Mouse (Mus musculus) CH12.LX (cell line): ENCODE measurements around the gene Phlda1. TPM values are rescaled to one million over a fixed set of nuclear protein-coding genes. Genes with fewer than 3 reads are reported as not detected.

ENCODE experiments used
- DNase-seq: peaks from one replicate; pipeline ENCODE4 v3.0.0-alpha.2; 2013; ENCODE audit errors: extremely low read depth
- H3K27ac ChIP-seq: 2 replicates; pipeline ENCODE4 v1.5.1; 2012; ENCODE audit warnings: low read depth, mild to moderate bottlenecking, control low read depth, moderate library complexity; ENCODE audit not compliant: insufficient read depth
- H3K27me3 ChIP-seq: replicated peaks from 2 replicates; pipeline ENCODE3; 2012; ENCODE audit warnings: inconsistent platforms
- H3K36me3 ChIP-seq, 2 experiments: replicated peaks in 1 of 2; 2 replicates each; pipeline versions ENCODE3 to v1.6.1; 2012; ENCODE audit warnings: inconsistent platforms in 1 of 2, low read length in 1 of 2, mild to moderate bottlenecking in 1 of 2, mixed read lengths in 1 of 2, moderate library complexity in 1 of 2; ENCODE audit not compliant: control insufficient read depth in 1 of 2, insufficient read depth in 1 of 2
- H3K4me1 ChIP-seq, 2 experiments: 2 replicates each; pipeline ENCODE4 v1.6.1; 2012; ENCODE audit warnings: inconsistent platforms in 1 of 2, moderate library complexity in 1 of 2; ENCODE audit not compliant: insufficient read depth in 2 of 2, control insufficient read depth in 1 of 2
- H3K4me2 ChIP-seq: 2 replicates; pipeline ENCODE4 v1.6.1; 2012; ENCODE audit warnings: low read depth, mild to moderate bottlenecking, control low read depth; ENCODE audit not compliant: poor library complexity, insufficient read depth, severe bottlenecking
- H3K4me3 ChIP-seq, 3 experiments: fragments of 150-350 bp in 1 of 3; sonication (generic) in 1 of 3; replicated peaks in 1 of 3; 2 replicates each; pipeline versions ENCODE3 to v1.5.1; 2011 to 2012; ENCODE audit warnings: low read depth in 2 of 3, low read length in 2 of 3, mild to moderate bottlenecking in 2 of 3, moderate library complexity in 2 of 3, control low read depth in 1 of 3, improper control_type of control experiment in 1 of 3, inconsistent platforms in 1 of 3, mixed read lengths in 1 of 3; ENCODE audit not compliant: poor library complexity in 1 of 3
- H3K79me2 ChIP-seq: replicated peaks from 2 replicates; pipeline ENCODE4 v1.6.1; 2012; ENCODE audit warnings: mild to moderate bottlenecking, moderate library complexity; ENCODE audit not compliant: control insufficient read depth, poor library complexity, insufficient read depth, severe bottlenecking; ENCODE audit errors: extremely low read depth
- H3K9ac ChIP-seq: 2 replicates; pipeline ENCODE4 v1.6.1; 2012; ENCODE audit warnings: low read depth, mild to moderate bottlenecking, control low read depth, moderate library complexity; ENCODE audit not compliant: insufficient read depth
- H3K9me3 ChIP-seq: replicated peaks from 2 replicates; pipeline ENCODE3; 2012; ENCODE audit warnings: low read length, inconsistent platforms, mixed read lengths
- BHLHE40 ChIP-seq: IDR thresholded peaks from 2 replicates; pipeline ENCODE4 v1.6.1; 2011; ENCODE audit warnings: mild to moderate bottlenecking, low read depth, low read length, improper control_type of control experiment
- CHD1 ChIP-seq: IDR thresholded peaks from 2 replicates; pipeline ENCODE4 v1.6.1; 2012; ENCODE audit warnings: low read depth, low read length, improper control_type of control experiment, inconsistent platforms
- CTCF ChIP-seq, 2 experiments: IDR thresholded peaks in 1 of 2; conservative IDR thresholded peaks in 1 of 2; 2 replicates each; pipeline ENCODE4 v1.5.1; 2011 to 2012; ENCODE audit warnings: low read depth in 2 of 2, low read length in 2 of 2, improper control_type of control experiment in 1 of 2, inconsistent platforms in 1 of 2, mild to moderate bottlenecking in 1 of 2, moderate library complexity in 1 of 2
- E2F4 ChIP-seq: IDR thresholded peaks from 2 replicates; pipeline ENCODE4 v1.6.1; 2011; ENCODE audit warnings: low read depth, low read length, improper control_type of control experiment; ENCODE audit not compliant: insufficient replicate concordance
- ELF1 ChIP-seq: IDR thresholded peaks from 2 replicates; pipeline ENCODE4 v1.6.1; 2014; ENCODE audit warnings: low read depth, mild to moderate bottlenecking, inconsistent platforms, low read length, improper control_type of control experiment
- EP300 ChIP-seq: IDR thresholded peaks from 2 replicates; pipeline ENCODE4 v1.6.1; 2011; ENCODE audit warnings: low read length, improper control_type of control experiment
- HCFC1 ChIP-seq: IDR thresholded peaks from 2 replicates; pipeline ENCODE4 v1.6.1; 2012; ENCODE audit warnings: low read depth, mild to moderate bottlenecking, inconsistent platforms, low read length, improper control_type of control experiment
- IRF4 ChIP-seq: IDR thresholded peaks from 2 replicates; pipeline ENCODE4 v1.6.1; 2014; ENCODE audit warnings: low read depth, mild to moderate bottlenecking, inconsistent platforms, low read length, improper control_type of control experiment
- JUND ChIP-seq: conservative IDR thresholded peaks from 2 replicates; pipeline ENCODE4 v1.6.1; 2011; ENCODE audit warnings: low read depth, low read length, improper control_type of control experiment
- KAT2A ChIP-seq: IDR thresholded peaks from 2 replicates; pipeline ENCODE4 v1.6.1; 2012; ENCODE audit warnings: low read length, improper control_type of control experiment, inconsistent platforms; ENCODE audit not compliant: insufficient replicate concordance
- MAFK ChIP-seq: IDR thresholded peaks from 2 replicates; pipeline ENCODE4 v1.6.1; 2011; ENCODE audit warnings: low read length, improper control_type of control experiment; ENCODE audit not compliant: insufficient replicate concordance
- MAX ChIP-seq: IDR thresholded peaks from 2 replicates; pipeline ENCODE4 v1.6.1; 2011; ENCODE audit warnings: low read length, improper control_type of control experiment
- MAZ ChIP-seq: IDR thresholded peaks from 2 replicates; pipeline ENCODE4 v1.6.1; 2012; ENCODE audit warnings: low read depth, mild to moderate bottlenecking, inconsistent platforms, low read length, improper control_type of control experiment, moderate library complexity
- MEF2A ChIP-seq: IDR thresholded peaks from 2 replicates; pipeline ENCODE4 v1.6.1; 2014; ENCODE audit warnings: low read depth, mild to moderate bottlenecking, inconsistent platforms, low read length, improper control_type of control experiment, borderline replicate concordance
- MXI1 ChIP-seq: IDR thresholded peaks from 2 replicates; pipeline ENCODE4 v1.6.1; 2011; ENCODE audit warnings: mild to moderate bottlenecking, low read depth, low read length, improper control_type of control experiment
- MYC ChIP-seq: IDR thresholded peaks from 2 replicates; pipeline ENCODE4 v1.6.1; 2011; ENCODE audit warnings: low read depth, mild to moderate bottlenecking, improper control_type of control experiment, low read length
- NELFE ChIP-seq: IDR thresholded peaks from 2 replicates; pipeline ENCODE4 v1.6.1; 2011; ENCODE audit warnings: low read depth, low read length, improper control_type of control experiment
- PAX5 ChIP-seq: IDR thresholded peaks from 2 replicates; pipeline ENCODE4 v1.6.1; 2012; ENCODE audit warnings: low read length, inconsistent platforms, mixed read lengths
- POLR2A ChIP-seq: IDR thresholded peaks from 2 replicates; pipeline ENCODE4 v1.6.1; 2011; ENCODE audit warnings: low read depth, mild to moderate bottlenecking, improper control_type of control experiment, low read length
- POLR2AphosphoS2 ChIP-seq: IDR thresholded peaks from 2 replicates; pipeline ENCODE4 v1.6.1; 2011; ENCODE audit warnings: low read depth, low read length, improper control_type of control experiment
- RAD21 ChIP-seq: IDR thresholded peaks from 2 replicates; pipeline ENCODE4 v1.6.1; 2011; ENCODE audit warnings: low read depth, mild to moderate bottlenecking, low read length, improper control_type of control experiment, moderate library complexity
- RCOR1 ChIP-seq: conservative IDR thresholded peaks from 2 replicates; pipeline ENCODE4 v1.6.1; 2012; ENCODE audit warnings: low read depth, mild to moderate bottlenecking, inconsistent platforms, low read length, improper control_type of control experiment
- SIN3A ChIP-seq: IDR thresholded peaks from 2 replicates; pipeline ENCODE4 v1.6.1; 2012; ENCODE audit warnings: low read length, improper control_type of control experiment, inconsistent platforms
- SMC3 ChIP-seq: IDR thresholded peaks from 2 replicates; pipeline ENCODE4 v1.6.1; 2011; ENCODE audit warnings: low read depth, low read length, improper control_type of control experiment
- TBP ChIP-seq: conservative IDR thresholded peaks from 2 replicates; pipeline ENCODE4 v1.6.1; 2011; ENCODE audit warnings: low read depth, low read length, improper control_type of control experiment
- TCF12 ChIP-seq: IDR thresholded peaks from 2 replicates; pipeline ENCODE4 v1.6.1; 2014; ENCODE audit warnings: low read depth, mild to moderate bottlenecking, inconsistent platforms, low read length, improper control_type of control experiment
- UBTF ChIP-seq: IDR thresholded peaks from 2 replicates; pipeline ENCODE4 v1.6.1; 2012; ENCODE audit warnings: low read depth, mild to moderate bottlenecking, inconsistent platforms, low read length, improper control_type of control experiment, moderate library complexity
- USF1 ChIP-seq: IDR thresholded peaks from 2 replicates; pipeline ENCODE4 v1.6.1; 2014; ENCODE audit warnings: low read depth, mild to moderate bottlenecking, inconsistent platforms, low read length, improper control_type of control experiment
- USF2 ChIP-seq: conservative IDR thresholded peaks from 2 replicates; pipeline ENCODE4 v1.6.1; 2011; ENCODE audit warnings: low read depth, low read length, improper control_type of control experiment
- ZKSCAN1 ChIP-seq: IDR thresholded peaks from 2 replicates; pipeline ENCODE4 v1.6.1; 2012; ENCODE audit warnings: low read depth, inconsistent platforms, low read length, improper control_type of control experiment, borderline replicate concordance
- ZMIZ1 ChIP-seq: IDR thresholded peaks from 2 replicates; pipeline ENCODE4 v1.6.1; 2012; ENCODE audit warnings: low read depth, mild to moderate bottlenecking, inconsistent platforms, low read length, improper control_type of control experiment
- ZNF384 ChIP-seq: IDR thresholded peaks from 2 replicates; pipeline ENCODE4 v1.6.1; 2012; ENCODE audit warnings: low read depth, low read length, improper control_type of control experiment, inconsistent platforms
- dilution Hi-C: fragments of 300-500 bp; cut with MboI; formaldehyde crosslinking; loops from 2 replicates; pipeline ENCODE4 v1.14.3; 2020; ENCODE audit warnings: low sequenced_read_pairs; ENCODE audit not compliant: extremely low pct_unique_long_range_greater_than_20kb, extremely low pct_ligation_motif_present
- in situ Hi-C: fragments of 300-500 bp; cut with MboI; formaldehyde crosslinking; loops from 3 replicates; pipeline ENCODE4 v1.14.3; 2019; ENCODE audit warnings: low sequenced_read_pairs, low pct_ligation_motif_present, low pct_unique_long_range_greater_than_20kb, mixed read lengths
- polyA plus RNA-seq: library from polyadenylated mRNA; unstranded; fragments of >175 nt; gene quantifications from 2 replicates; pipeline ENCODE4 v1.2.1, GENCODE M21; 2012; ENCODE audit warnings: low read depth; ENCODE audit not compliant: insufficient read length
- total RNA-seq, 2 experiments: library from RNA; depleted of rRNA; stranded (reverse); fragments of 300-350 nt in 1 of 2; fragments of >200 nt in 1 of 2; gene quantifications; 2 replicates each; pipeline ENCODE4 v1.2.3; 2012 to 2014

The Phlda1 gene
- total and polyA plus RNA-seq, 3 experiments, result 1.9 to 11.6 (median 2.1) TPM

- in situ Hi-C loops, result no loop called here
- dilution Hi-C loops, result no loop called here
- TF ChIP-seq MEF2A (no peak), USF2 (no peak), MAZ (no peak), SMC3 (no peak), RAD21 (no peak), HCFC1 (no peak), MYC (no peak), ELF1 (no peak), E2F4 (no peak), ZMIZ1 (no peak), JUND (no peak), SIN3A (no peak), UBTF (no peak), POLR2A (no peak), TCF12 (no peak), MAFK (no peak), PAX5 (no peak)
- no peaks in the 10 kb centered on the region for H3K27me3 ChIP-seq
- H3K4me3 ChIP-seq, result no peak overlapping the region
- no peaks in the 10 kb centered on the region for H3K79me2 ChIP-seq
- H3K4me1 ChIP-seq, result peaks cover 4 to 8% of the 10 kb centered on the region in 2 experiments; a peak in 2 of 4 replicates
- H3K9ac ChIP-seq, result no peak overlapping the region
- H3K36me3 ChIP-seq, result no peaks in the 10 kb centered on the region
- no peak overlapping the region for H3K4me2 ChIP-seq
- no peak overlapping the region for H3K27ac ChIP-seq
- DNase-seq, result no peak
- H3K9me3 ChIP-seq, result no peaks in the 10 kb centered on the region
These were observed 40.7 kb upstream of the Phlda1 start for GRCm38 (mm10) chr10:111465409-111465808.

- H3K36me3 ChIP-seq, result peaks cover 0 to 7% of the 10 kb centered on the region in 2 experiments
- dilution Hi-C loops (no loop called here), in situ Hi-C loops (no loop called here)
- H3K4me3 ChIP-seq, result peak overlapping the region in 1 of 3 experiments; percentile 19
- peaks cover 29% of the 10 kb centered on the region for H3K79me2 ChIP-seq
- DNase-seq, result peak; percentile 90
- peak overlapping the region; percentile 86; the same call in 1 of the 2 replicates for H3K4me2 ChIP-seq
- H3K4me1 ChIP-seq, result peaks cover 2 to 37% of the 10 kb centered on the region in 2 experiments; a peak in 2 of 4 replicates
- H3K27me3 ChIP-seq, result no peaks in the 10 kb centered on the region
- no peaks in the 10 kb centered on the region for H3K9me3 ChIP-seq
- no peak overlapping the region for H3K9ac ChIP-seq
- no peak overlapping the region for H3K27ac ChIP-seq
- peak; percentile 46; the same call in 1 of the 2 replicates for TF ChIP-seq MAX
- peak; percentile 31; the same call in 1 of the 2 replicates for TF ChIP-seq EP300
- no peak for TF ChIP-seq CTCF (conservative IDR thresholded peaks at IDR 0.05 in 1 of 2, IDR thresholded peaks at IDR 0.05 in 1 of 2; ENCODE audit: low read depth in 2 of 2, low read length in 2 of 2)
- TF ChIP-seq USF1, result no peak
- no peak for TF ChIP-seq CHD1
- no peak for TF ChIP-seq KAT2A
- peak; percentile 78 for TF ChIP-seq TBP
- peak; percentile 42; the same call in 1 of the 2 replicates for TF ChIP-seq ELF1
- TF ChIP-seq IRF4, result peak; percentile 64; the same call in 1 of the 2 replicates
- TF ChIP-seq JUND, result no peak
- TF ChIP-seq MAZ, result 0 out of 2 replicates have a peak, but pooled peaks have one; percentile 17
- 0 out of 2 replicates have a peak, but pooled peaks have one; percentile 39 for TF ChIP-seq E2F4
- no peak for TF ChIP-seq PAX5
- no peak for TF ChIP-seq SMC3
- no peak for TF ChIP-seq HCFC1
- peak; percentile 66; the same call in 1 of the 2 replicates for TF ChIP-seq MYC
- TF ChIP-seq ZMIZ1, result no peak
- TF ChIP-seq ZKSCAN1, result no peak
- peak; percentile 49 for TF ChIP-seq BHLHE40
- TF ChIP-seq RCOR1, result no peak
- TF ChIP-seq ZNF384, result peak; percentile 54
- TF ChIP-seq POLR2AphosphoS2, result no peak
- TF ChIP-seq NELFE, result no peak
- peak; percentile 60; the same call in 1 of the 2 replicates for TF ChIP-seq SIN3A
- no peak for TF ChIP-seq TCF12
- peak; percentile 57; the same call in 1 of the 2 replicates for TF ChIP-seq MXI1
- TF ChIP-seq USF2, result no peak
These were observed 34.9 kb upstream of the Phlda1 start for GRCm38 (mm10) chr10:111471166-111471565.
